Mouse (Mus musculus) heart, adult 11 months (tissue): Measurements from ENCODE around the gene Cdh16.

Experiments used
- DNase-seq: peaks from one replicate; pipeline ENCODE4 v3.0.0; 2022

Gene Cdh16

DNA sequence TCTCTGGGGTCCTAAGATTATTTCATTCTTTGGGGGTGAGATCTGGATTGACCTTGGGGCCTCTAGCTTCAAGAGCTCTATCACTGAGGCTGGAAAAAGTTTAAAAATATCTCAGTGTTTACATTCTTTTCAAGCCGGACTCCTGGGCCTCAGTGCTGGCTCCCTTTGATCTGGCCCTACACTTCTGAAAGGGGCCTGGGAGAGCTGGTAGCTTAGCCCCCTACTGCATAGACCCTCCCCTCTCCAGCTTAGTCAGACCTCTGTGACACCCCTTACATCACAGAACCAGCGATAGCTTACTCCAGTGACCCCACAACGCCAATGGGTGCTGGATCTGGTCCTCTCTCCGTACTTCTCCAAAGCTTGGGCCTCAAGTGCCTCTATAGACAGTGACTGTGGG is 12.6 kb downstream of the Cdh16 start:
- DNase-seq, result no peak

GRCm38 (mm10) chr8:104610185-104610766 is 13.9 kb downstream of the Cdh16 start:
- peak; percentile 99 for DNase-seq

- DNase-seq, result peak; percentile 99
Measured at GRCm38 (mm10) chr8:104609222-104609621, 15.0 kb downstream of the Cdh16 start.

GRCm38 (mm10) chr8:104607944-104608343 is 16.3 kb downstream of the Cdh16 start:
- DNase-seq, result peak; percentile 99

GRCm38 (mm10) chr8:104606329-104606728 is 17.9 kb downstream of the Cdh16 start:
- DNase-seq, result peak; percentile 94

GRCm38 (mm10) chr8:104603245-104603593 is 21.0 kb downstream of the Cdh16 start:
- peak; percentile 70 for DNase-seq

- peak; percentile 99 for DNase-seq
Measured at GRCm38 (mm10) chr8:104602468-104603244, 21.5 kb downstream of the Cdh16 start.

DNA sequence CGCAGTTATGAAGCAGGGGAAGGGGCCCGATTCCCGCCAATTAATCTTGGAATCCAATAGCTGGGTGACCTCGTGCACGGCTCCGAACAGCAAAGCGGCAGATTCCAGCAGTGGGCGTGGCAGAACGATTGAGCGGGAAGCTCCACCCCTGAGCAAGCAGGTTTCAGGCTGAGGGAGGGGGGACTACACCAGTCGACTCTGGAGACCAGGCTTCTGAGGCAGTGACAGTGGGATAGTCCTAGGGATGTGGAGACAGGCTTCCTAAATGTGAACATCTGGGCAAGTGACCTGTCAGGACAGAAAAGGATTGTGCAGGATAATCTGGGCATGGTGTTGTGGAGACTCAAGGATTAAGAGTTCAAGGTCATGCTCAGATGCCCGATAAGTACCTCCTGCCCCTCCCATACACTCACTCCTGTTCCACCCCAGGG is 22.2 kb downstream of the Cdh16 start:
- DNase-seq, result peak; percentile 88

DNA sequence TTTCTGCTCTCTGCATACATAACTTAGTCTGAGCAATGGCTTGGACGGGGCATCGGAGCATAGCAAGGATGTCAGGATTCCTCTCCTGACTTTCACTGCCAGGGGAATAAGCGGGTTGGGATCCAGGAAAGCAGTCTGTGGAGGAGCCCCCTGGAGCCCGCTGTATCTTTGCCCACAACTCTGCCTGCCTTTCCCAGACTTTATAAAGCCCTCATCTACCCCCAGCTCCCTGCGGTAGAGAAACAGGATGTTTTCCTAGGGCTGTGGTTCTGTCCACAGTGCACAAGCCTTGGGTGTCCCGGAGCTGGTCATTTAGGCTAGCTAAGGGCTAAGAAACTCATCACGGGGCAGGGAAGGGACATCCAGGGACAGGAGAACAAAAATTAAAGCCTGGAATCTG is 22.8 kb downstream of the Cdh16 start:
- peak; percentile 88 for DNase-seq

DNA sequence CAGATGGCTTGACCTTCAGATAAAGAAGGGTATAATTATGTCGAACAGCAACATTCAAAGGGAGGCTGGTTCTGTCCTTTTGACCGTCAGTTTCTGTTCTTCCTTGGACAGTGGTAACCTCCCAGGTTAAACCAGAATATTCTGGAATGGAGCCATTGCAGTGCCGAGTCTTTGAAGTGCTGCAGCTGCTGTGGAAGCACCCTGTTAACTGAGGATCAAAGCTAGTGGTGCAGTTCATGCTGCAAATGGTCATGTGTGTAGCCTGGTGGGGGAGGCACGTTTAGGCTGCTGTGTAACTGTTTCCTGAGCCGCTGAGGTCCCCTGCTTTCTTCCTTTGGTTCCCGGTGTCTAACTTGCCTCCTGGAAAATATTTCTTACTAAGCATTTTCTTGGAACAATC is 25.7 kb downstream of the Cdh16 start:
- peak; percentile 72 for DNase-seq

DNA sequence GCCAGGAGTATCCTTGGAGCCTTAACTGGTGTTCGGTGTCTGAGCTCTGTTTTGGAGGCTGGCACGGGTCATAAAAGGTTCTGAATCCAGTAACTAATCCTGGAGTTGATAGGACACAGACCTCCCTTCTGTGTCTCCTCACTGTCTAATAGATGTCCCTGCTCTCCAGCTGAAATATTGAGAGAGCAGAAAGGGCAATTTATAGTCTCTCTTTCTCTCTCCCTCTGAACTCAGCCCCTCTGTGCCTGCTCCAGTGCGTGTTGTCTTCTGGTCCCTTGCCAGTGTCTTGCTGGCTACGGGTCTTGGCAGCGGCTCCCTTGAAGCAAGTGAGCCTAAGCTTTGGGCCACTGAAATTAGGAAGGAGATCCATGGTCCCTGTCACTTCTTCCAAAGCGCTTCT is 26.5 kb downstream of the Cdh16 start:
- peak; percentile 78 for DNase-seq

DNA sequence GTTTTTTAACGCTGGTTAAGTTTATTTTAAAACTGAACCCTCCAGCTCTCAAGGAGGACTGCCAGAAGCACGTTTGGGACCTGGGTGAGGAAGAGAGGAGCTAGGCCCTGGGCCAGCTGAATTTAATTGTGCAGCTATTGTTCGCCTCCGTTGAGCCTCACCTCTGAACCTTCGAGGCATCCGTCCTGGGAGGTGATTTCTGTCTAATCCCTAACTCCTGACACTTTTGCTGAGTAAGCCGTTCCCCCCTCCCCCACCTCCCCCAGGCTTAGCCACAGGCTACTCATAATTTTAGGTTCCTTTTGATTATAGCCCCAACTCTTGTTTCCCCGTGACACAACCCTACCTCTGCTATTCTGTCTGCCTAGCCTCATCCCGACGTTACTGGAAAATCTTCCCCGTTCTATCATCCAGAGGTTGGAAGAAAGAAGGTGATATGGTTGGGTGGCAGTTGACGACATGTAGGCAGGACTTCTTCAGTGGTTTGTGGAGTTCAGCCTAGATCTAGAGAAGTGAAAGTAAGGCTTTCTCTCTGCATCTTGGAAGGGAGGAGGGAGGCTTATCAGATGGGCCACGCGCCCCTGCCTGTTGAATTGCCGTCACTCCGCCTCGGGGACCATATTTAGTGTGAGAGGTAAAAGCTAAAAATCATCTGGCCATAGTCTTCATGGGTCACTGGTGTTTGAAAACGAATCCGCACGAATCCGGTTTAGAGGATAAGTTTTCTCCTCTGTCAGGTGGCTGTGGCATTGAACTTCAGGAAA is 28.2 kb downstream of the Cdh16 start:
- DNase-seq, result peak; percentile 81

GRCm38 (mm10) chr8:104594611-104595362 is 29.4 kb downstream of the Cdh16 start:
- peak; percentile 89 for DNase-seq

DNA sequence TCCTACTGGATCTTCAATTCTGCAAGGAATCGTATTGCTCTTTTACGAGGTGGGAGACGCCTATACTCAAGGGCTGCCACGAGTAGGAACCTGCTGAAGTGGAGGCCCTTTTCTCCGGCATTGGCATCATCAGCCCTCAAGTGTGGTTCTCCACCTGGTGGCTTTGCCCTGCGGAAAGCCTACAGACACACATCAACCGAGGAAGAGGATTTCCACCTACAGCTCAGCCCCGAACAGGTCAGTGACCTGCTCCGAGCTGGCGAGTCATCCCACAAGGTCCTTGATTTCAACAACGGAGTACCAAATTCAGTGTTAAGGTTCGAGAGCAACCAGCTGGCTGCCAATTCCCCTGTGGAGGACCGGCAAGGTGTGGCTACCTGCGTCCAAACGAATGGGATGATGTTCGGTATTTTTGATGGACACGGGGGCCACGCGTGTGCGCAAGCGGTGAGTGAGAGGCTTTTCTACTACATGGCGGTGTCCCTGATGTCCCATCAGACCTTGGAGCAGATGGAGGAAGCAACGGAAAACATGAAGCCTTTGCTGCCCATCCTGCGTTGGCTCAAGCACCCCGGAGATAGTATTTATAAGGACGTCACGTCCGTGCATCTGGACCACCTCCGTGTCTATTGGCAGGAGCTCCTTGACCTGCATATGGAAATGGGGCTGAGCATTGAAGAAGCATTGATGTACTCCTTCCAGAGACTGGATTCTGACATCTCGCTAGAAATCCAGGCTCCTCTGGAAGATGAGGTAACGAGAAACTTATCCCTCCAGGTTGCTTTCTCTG is 30.5 kb downstream of the Cdh16 start:
- peak; percentile 87 for DNase-seq

DNA sequence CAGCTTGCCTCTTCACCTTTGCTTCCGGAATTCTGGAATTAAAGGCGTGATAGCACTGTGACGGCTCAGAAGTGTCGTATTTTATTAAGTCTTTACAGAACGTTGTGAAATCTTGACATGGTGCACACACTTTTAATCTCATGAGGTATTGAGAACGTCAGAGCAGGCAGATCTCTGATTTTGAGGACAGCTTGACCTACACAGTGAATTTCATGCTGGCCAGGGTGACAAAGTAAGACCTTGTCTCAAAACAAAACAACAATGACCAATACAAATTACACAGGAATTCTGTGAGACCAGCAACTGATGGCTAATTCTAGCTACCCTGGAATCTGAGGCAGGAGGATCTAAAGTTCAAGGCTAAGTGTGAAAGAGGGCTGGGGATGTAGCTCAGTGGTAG is 31.6 kb downstream of the Cdh16 start:
- peak; percentile 65 for DNase-seq

GRCm38 (mm10) chr8:104591856-104592255 is 32.3 kb downstream of the Cdh16 start:
- no peak for DNase-seq

DNA sequence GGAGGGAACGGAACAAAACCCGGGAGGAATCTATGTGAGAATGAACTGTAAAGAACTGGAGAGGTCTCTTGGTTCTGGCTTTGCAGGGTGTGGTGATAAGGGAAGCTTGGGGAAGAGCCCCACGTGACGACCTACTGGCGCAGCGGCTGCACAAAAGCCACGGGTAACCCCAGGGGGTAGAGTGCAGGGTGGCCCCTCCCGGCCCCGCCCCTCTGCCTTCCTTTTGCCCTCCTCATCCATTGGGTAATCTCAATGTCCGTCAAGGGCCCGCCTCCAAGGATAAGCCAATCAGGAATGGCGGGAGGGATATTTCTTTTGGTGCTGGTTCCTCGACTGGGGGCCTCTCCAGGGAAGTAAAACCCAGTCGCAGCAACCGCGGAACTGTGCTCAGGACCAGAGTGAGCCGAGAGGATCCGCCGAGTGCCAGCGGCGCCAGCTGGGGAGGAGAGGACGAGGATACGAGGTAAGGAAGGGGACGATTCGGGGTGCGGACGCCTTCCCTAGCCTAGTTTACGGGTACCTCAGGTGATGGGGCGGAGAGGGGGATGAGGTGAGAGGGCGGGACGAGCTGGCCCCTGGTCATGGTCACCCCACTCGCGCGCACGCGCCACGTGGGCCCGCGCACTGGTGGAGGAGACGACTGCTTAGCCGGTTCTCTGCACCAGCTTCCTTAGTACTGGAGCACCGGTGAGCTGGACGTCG is 32.9 kb downstream of the Cdh16 start, which contains the start of gene Pdp2:
Gene Pdp2 (plus strand): TSS at position 319 of the 702 bp plus-strand sequence.
- DNase-seq, result peak; percentile 100

DNA sequence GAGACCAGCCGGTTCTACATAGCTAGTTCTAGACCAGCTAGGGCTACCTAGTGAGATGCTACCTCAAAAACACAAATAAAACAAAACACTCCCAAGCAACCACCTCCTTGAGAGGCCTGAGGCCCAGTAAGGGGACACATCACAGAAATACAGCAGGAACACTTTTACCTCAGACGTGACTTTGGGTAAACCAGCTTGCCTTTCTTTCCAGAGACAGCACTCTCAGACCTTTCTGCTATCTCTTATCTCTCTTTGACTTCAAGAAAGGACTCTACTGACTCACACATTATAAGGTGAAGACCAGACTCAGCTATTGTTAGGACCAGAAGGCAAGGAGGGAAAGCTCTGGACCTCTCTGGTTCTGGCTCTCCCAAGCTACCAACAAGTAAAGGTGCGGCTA is 33.9 kb downstream of the Cdh16 start:
- peak; percentile 79 for DNase-seq

DNA sequence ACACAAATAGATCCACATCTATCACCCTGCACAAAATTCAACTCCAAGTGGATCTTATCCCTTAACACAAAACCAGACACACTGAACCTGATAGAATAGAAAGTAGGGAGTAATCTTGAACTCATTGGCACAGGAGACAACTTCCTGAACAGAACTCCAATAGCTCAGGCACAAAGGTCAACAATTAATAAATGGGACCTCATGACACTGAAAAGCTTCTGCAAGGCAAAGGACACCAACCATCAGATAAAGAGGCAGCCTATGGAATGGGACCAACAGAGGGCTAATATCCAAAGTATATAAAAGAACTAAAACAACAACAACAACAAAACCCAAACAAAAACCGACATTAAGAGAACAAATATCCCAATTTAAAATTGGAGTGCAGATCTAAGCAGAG is 39.7 kb downstream of the Cdh16 start:
- peak; percentile 2 for DNase-seq

- peak; percentile 31 for DNase-seq
Measured at GRCm38 (mm10) chr8:104577606-104578005, 46.6 kb downstream of the Cdh16 start.

DNA sequence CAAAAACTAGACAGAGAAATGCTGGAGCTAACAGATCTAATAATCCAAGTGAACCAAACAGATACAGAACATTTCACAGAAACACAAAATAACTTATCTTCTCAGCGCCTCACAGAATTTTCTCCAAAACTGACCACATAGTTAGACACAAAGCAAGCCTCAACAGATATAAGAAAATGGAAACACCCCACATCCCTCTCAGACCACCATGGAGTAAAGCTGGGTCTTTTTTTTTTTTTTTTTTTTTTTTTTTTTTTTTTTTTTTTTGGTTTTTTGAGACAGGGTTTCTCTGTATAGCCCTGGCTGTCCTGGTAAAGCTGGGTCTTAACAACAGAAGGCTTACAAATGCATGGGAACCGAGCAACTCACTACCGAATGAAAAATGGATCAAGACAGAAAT is 47.4 kb downstream of the Cdh16 start:
- DNase-seq, result no peak
